ENCODE assay signal across 17 mouse cellular contexts in genomic region chr2:33173126-33173525, GRCm38 (mm10). TPM values are rescaled to one million over a fixed set of nuclear protein-coding genes. Genes with fewer than 3 reads are reported as not detected.
DNase-seq lines count a peak whose midpoint lies in the region; ATAC-seq lines count a peak whose summit lies in the region.
"Had no signal": no experiment of that assay in that cellular context is flagged by ENCODE, and none has a peak within 500 bp of the region (broad histone marks: within the 10 kb centered on the region; RNA-seq: fewer than 3 reads in every experiment).

No protein-coding gene starts in this region.

- H3K9me3 ChIP-seq in limb, embryonic 12.5 days, result no peaks in the 10 kb centered on the region
- H3K9me3 ChIP-seq: embryonic facial prominence, embryonic 12.5 days; G1E; heart, embryonic 10.5 days; liver, embryonic 13.5 days; lung, embryonic 15.5 days had no signal

- H3K27me3 ChIP-seq in limb, embryonic 12.5 days, result no peaks in the 10 kb centered on the region
- H3K27me3 ChIP-seq: embryonic facial prominence, embryonic 12.5 days; liver, embryonic 13.5 days; lung, embryonic 15.5 days had no signal

- ATAC-seq in limb, embryonic 12.5 days (ENCODE audit: insufficient number of reproducible peaks, insufficient read depth, low FRiP score, low TSS enrichment, low read depth), result no peak
- ATAC-seq: forebrain, postnatal 0 days; hindbrain, embryonic 16.5 days had no signal

- 74% methylated on average over 10 of the region's 10 CpGs for WGBS in limb, embryonic 12.5 days

- H3K9ac ChIP-seq in limb, embryonic 12.5 days (replicated peaks), result no peak overlapping the region
- H3K9ac ChIP-seq: embryonic facial prominence, embryonic 12.5 days; forebrain, postnatal 0 days; liver, embryonic 13.5 days; lung, embryonic 15.5 days had no signal

- peak; percentile 19 for DNase-seq in cerebellum, adult 9-11 months
- no peak for DNase-seq in cerebellum, postnatal 14 days
- peak; percentile 55 for DNase-seq in 3134 (ENCODE audit: extremely low read depth, insufficient read length, low spot score)
- DNase-seq in MN1 (ENCODE audit: low spot score), result peak; percentile 41
- no peak for DNase-seq in ovary, postnatal 36 days (ENCODE audit: low spot score)
- no peak for DNase-seq in ovary, postnatal 14 days (ENCODE audit: low spot score)
- DNase-seq in spleen, postnatal 10 days (ENCODE audit: low spot score in 2 of 2), result no peak
- DNase-seq: B cell, adult 2 months; cerebellum, adult 11-12 months; forebrain, postnatal 0 days; liver, embryonic 13.5 days had no signal

- H3K4me1 ChIP-seq in limb, embryonic 12.5 days (replicated peaks), result peaks cover 58% of the 10 kb centered on the region

- H3K27ac ChIP-seq in limb, embryonic 12.5 days, result peak overlapping the region; percentile 23; the same call in 1 of the 2 replicates
- H3K27ac ChIP-seq: embryonic facial prominence, embryonic 12.5 days; liver, embryonic 13.5 days; lung, embryonic 15.5 days had no signal

- H3K4me2 ChIP-seq in limb, embryonic 12.5 days, result no peak overlapping the region
- H3K4me2 ChIP-seq: embryonic facial prominence, embryonic 12.5 days; liver, embryonic 13.5 days; lung, embryonic 15.5 days had no signal

- H3K4me3 ChIP-seq in limb, embryonic 12.5 days (replicated peaks), result no peak overlapping the region
- H3K4me3 ChIP-seq: embryonic facial prominence, embryonic 12.5 days; heart, embryonic 10.5 days; liver, embryonic 13.5 days; lung, embryonic 15.5 days had no signal

- no peaks in the 10 kb centered on the region for H3K36me3 ChIP-seq in limb, embryonic 12.5 days
- H3K36me3 ChIP-seq: embryonic facial prominence, embryonic 12.5 days; heart, embryonic 10.5 days; liver, embryonic 13.5 days; lung, embryonic 15.5 days had no signal

RNA-seq across cellular contexts. Expression of gene Garnl3, which starts 41.7 kb away (rescaled TPM):
- polyA plus RNA-seq in limb, embryonic 12.5 days (2016; fragmentation: Nextera tagmentation; extraction: Ambion mirVana), result 15.7 and 16.4 TPM in 2 replicates
- polyA plus RNA-seq: G1E had no signal

RNA-seq across cellular contexts. Expression of gene Angptl2, which starts 42.7 kb away (rescaled TPM):
- 54.7 and 65.0 TPM in 2 replicates for polyA plus RNA-seq in limb, embryonic 12.5 days (2016; fragmentation: Nextera tagmentation; extraction: Ambion mirVana)
- polyA plus RNA-seq: G1E had no signal

Comparison
In these comparisons a context has a peak if more than half of its experiments do, and no peak if none do; other contexts are left out.
1. DNase-seq: peak in cerebellum, adult 9-11 months (single experiment), 3134 (single experiment) and MN1 (single experiment); none in cerebellum, postnatal 14 days (0 of 2), ovary, postnatal 36 days (single experiment), ovary, postnatal 14 days (single experiment) and spleen, postnatal 10 days (0 of 2).